In the genomic region with DNA sequence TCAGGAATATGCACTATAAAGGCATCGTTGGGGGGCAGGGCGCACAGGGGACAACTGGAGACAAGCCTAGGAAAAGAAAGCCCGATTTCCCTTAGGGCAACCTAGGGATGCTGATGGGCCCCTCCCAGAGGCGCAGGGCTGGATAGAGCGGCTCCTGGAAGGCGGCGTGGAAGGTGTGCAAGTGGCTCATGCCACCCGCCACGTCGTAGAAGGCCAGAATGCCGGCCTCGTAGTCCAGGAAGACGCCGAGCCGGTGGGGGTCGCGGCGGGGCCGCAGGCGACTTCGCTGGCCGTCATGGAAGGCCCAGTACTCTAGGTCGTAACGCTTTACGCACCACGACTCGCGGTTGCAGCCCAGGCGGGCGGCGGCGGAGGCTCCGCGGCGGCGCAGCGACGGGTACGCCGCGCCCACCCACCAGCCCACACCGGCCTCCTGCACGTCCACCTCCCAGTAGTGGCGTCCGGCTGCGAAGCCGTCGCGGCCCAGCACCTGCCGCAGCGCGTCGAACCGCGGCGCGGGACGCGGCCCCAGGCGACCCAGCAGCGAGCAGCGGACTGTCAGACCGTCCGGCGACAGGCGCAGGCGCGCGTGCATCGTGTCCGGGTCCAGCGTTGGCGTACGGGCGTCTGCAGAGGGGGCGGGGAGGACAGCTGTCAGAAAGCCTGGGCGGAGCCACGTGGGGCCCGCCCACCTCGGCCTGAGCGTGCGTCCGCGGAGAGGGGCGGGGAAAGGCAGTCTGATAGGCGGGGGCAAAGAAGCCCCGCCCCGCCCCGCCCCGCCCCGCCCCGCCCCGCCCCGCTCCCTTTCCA, we compare ENCODE assay signal across 8 mouse cellular contexts. TPM values are rescaled to one million over a fixed set of nuclear protein-coding genes. Genes with fewer than 3 reads are reported as not detected.
DNase-seq lines count a peak whose midpoint lies in the region; ATAC-seq and TF ChIP-seq lines count a peak whose summit lies in the region.

No protein-coding gene starts in this region.

- H3K4me3 ChIP-seq in E14TG2a.4 (replicated peaks; ENCODE audit: low read length), result peak overlapping the region; percentile 87
- H3K4me3 ChIP-seq in forebrain, embryonic 10.5 days, result peak overlapping the region; percentile 68
- H3K4me3 ChIP-seq in heart, embryonic 15.5 days, result peak overlapping the region; percentile 76
- H3K4me3 ChIP-seq in liver, embryonic 13.5 days (replicated peaks), result peak overlapping the region; percentile 73
- peak overlapping the region; percentile 67 for H3K4me3 ChIP-seq in stomach, embryonic 15.5 days (replicated peaks)

- peak; percentile 99 for ATAC-seq in heart, embryonic 15.5 days (replicated peaks; ENCODE audit: insufficient number of reproducible peaks, insufficient read depth, low FRiP score, low read depth)
- ATAC-seq in liver, embryonic 13.5 days (ENCODE audit: low read depth), result peak; percentile 93
- ATAC-seq in stomach, embryonic 15.5 days (ENCODE audit: insufficient read depth, low FRiP score, low read depth), result peak; percentile 96

- H3K9ac ChIP-seq in heart, embryonic 15.5 days, result peak overlapping the region; percentile 54
- H3K9ac ChIP-seq in liver, embryonic 13.5 days, result peak overlapping the region; percentile 76
- H3K9ac ChIP-seq in stomach, embryonic 15.5 days, result peak overlapping the region; percentile 48; the same call in 1 of the 2 replicates

- no peak for TF ChIP-seq CTCF in E14TG2a.4 (conservative IDR thresholded peaks at IDR 0.05; ENCODE audit: low read length)

- peak; percentile 88 for DNase-seq in c-Kit-positive CD71-positive TER-119-negative erythroid progenitor cells, embryonic 14.5 days (ENCODE audit: low read depth)
- DNase-seq in forebrain, embryonic 10.5 days (ENCODE audit: extremely low spot score, low spot score), result peak; percentile 92
- peak; percentile 98 for DNase-seq in kidney, postnatal 14 days
- DNase-seq in liver, embryonic 13.5 days, result peak; percentile 94
- peak; percentile 94 for DNase-seq in neural tube, embryonic 10.5 days (ENCODE audit: extremely low spot score, low spot score)

- H3K27ac ChIP-seq in forebrain, embryonic 10.5 days, result peak overlapping the region; percentile 65
- peak overlapping the region; percentile 49; the same call in 1 of the 2 replicates for H3K27ac ChIP-seq in heart, embryonic 15.5 days
- H3K27ac ChIP-seq in liver, embryonic 13.5 days, result 0 out of 2 replicates have a peak overlapping the region, but pooled peaks have one; percentile 53
- no peak overlapping the region for H3K27ac ChIP-seq in stomach, embryonic 15.5 days

- H3K36me3 ChIP-seq in E14TG2a.4 (ENCODE audit: insufficient read depth, low read length), result peaks cover 26% of the 10 kb centered on the region
- H3K36me3 ChIP-seq in forebrain, embryonic 10.5 days (replicated peaks), result peaks cover 24% of the 10 kb centered on the region
- peaks cover 9% of the 10 kb centered on the region; the same call in 1 of the 2 replicates for H3K36me3 ChIP-seq in heart, embryonic 15.5 days
- H3K36me3 ChIP-seq in liver, embryonic 13.5 days, result peaks cover 28% of the 10 kb centered on the region
- H3K36me3 ChIP-seq in stomach, embryonic 15.5 days, result peaks cover 12% of the 10 kb centered on the region; the same call in 1 of the 2 replicates

- H3K4me1 ChIP-seq in E14TG2a.4 (replicated peaks; ENCODE audit: low read depth, low read length), result peaks cover 31% of the 10 kb centered on the region
- peaks cover 24% of the 10 kb centered on the region for H3K4me1 ChIP-seq in forebrain, embryonic 10.5 days
- peaks cover 10% of the 10 kb centered on the region for H3K4me1 ChIP-seq in heart, embryonic 15.5 days (replicated peaks)
- H3K4me1 ChIP-seq in liver, embryonic 13.5 days (replicated peaks), result peaks cover 48% of the 10 kb centered on the region
- H3K4me1 ChIP-seq in stomach, embryonic 15.5 days, result 0 out of 2 replicates have a peak, but pooled peaks cover 5% of the 10 kb centered on the region

- WGBS in forebrain, embryonic 10.5 days, result under 1% methylated on average over 94 of the region's 94 CpGs
- under 1% methylated on average over 94 of the region's 94 CpGs for WGBS in heart, embryonic 15.5 days
- WGBS in liver, embryonic 13.5 days (ENCODE audit: insufficient replicate concordance), result under 1% methylated on average over 84 of the region's 94 CpGs
- WGBS in stomach, embryonic 15.5 days, result under 1% methylated on average over 93 of the region's 94 CpGs

- peaks cover 22% of the 10 kb centered on the region for H3K27me3 ChIP-seq in E14TG2a.4 (ENCODE audit: insufficient read depth, low read length)
- H3K27me3 ChIP-seq in forebrain, embryonic 10.5 days (ENCODE audit: poor library complexity, severe bottlenecking), result peaks cover 37% of the 10 kb centered on the region
- H3K27me3 ChIP-seq in heart, embryonic 15.5 days, result no peaks in the 10 kb centered on the region
- H3K27me3 ChIP-seq in liver, embryonic 13.5 days, result 0 out of 2 replicates have a peak, but pooled peaks cover 5% of the 10 kb centered on the region
- H3K27me3 ChIP-seq in stomach, embryonic 15.5 days (replicated peaks), result no peaks in the 10 kb centered on the region

- H3K4me2 ChIP-seq in heart, embryonic 15.5 days, result peak overlapping the region; percentile 99
- peak overlapping the region; percentile 100 for H3K4me2 ChIP-seq in liver, embryonic 13.5 days
- peak overlapping the region; percentile 97 for H3K4me2 ChIP-seq in stomach, embryonic 15.5 days

- no peaks in the 10 kb centered on the region for H3K9me3 ChIP-seq in E14TG2a.4 (ENCODE audit: low read length)
- H3K9me3 ChIP-seq in forebrain, embryonic 10.5 days, result no peaks in the 10 kb centered on the region
- no peaks in the 10 kb centered on the region for H3K9me3 ChIP-seq in heart, embryonic 15.5 days (replicated peaks)
- H3K9me3 ChIP-seq in liver, embryonic 13.5 days (replicated peaks), result no peaks in the 10 kb centered on the region
- H3K9me3 ChIP-seq in stomach, embryonic 15.5 days, result no peaks in the 10 kb centered on the region

RNA-seq across cellular contexts. Expression of a gene that starts 18.0 kb away (rescaled TPM):
- polyA plus RNA-seq in forebrain, embryonic 10.5 days (2016; fragmentation: Nextera tagmentation; extraction: Ambion mirVana), result 75.7 and 77.5 TPM in 2 replicates
- polyA plus RNA-seq in heart, embryonic 15.5 days (2015; fragmentation: Nextera tagmentation; extraction: Ambion mirVana), result 48.0 and 63.1 TPM in 2 replicates
- 65.4 and 77.9 TPM in 2 replicates for polyA plus RNA-seq in liver, embryonic 13.5 days (2015; fragmentation: Nextera tagmentation; extraction: Ambion mirVana)
- polyA plus RNA-seq in stomach, embryonic 15.5 days (2015; fragmentation: Nextera tagmentation; extraction: Ambion mirVana), result 88.6 and 96.7 TPM in 2 replicates

RNA-seq across cellular contexts. Expression of a gene that starts 28.9 kb away (rescaled TPM):
- 0.43 and 0.84 TPM in 2 replicates for polyA plus RNA-seq in forebrain, embryonic 10.5 days (2016; fragmentation: Nextera tagmentation; extraction: Ambion mirVana)
- polyA plus RNA-seq in heart, embryonic 15.5 days (2015; fragmentation: Nextera tagmentation; extraction: Ambion mirVana), result 1.7 and 3.7 TPM in 2 replicates
- 6.8 and 8.6 TPM in 2 replicates for polyA plus RNA-seq in liver, embryonic 13.5 days (2015; fragmentation: Nextera tagmentation; extraction: Ambion mirVana)
- polyA plus RNA-seq in stomach, embryonic 15.5 days (2015; fragmentation: Nextera tagmentation; extraction: Ambion mirVana), result 5.2 and 5.3 TPM in 2 replicates

RNA-seq across cellular contexts. Expression of a gene that starts 56.3 kb away (rescaled TPM):
- polyA plus RNA-seq in forebrain, embryonic 10.5 days (2016; fragmentation: Nextera tagmentation; extraction: Ambion mirVana), result 424 and 464 TPM in 2 replicates
- polyA plus RNA-seq in heart, embryonic 15.5 days (2015; fragmentation: Nextera tagmentation; extraction: Ambion mirVana), result 140 and 162 TPM in 2 replicates
- polyA plus RNA-seq in liver, embryonic 13.5 days (2015; fragmentation: Nextera tagmentation; extraction: Ambion mirVana), result 555 and 600 TPM in 2 replicates
- polyA plus RNA-seq in stomach, embryonic 15.5 days (2015; fragmentation: Nextera tagmentation; extraction: Ambion mirVana), result 259 and 284 TPM in 2 replicates
